Mouse (Mus musculus) C2C12 (cell line): ENCODE measurements around the gene Srrm1. TPM values are rescaled to one million over a fixed set of nuclear protein-coding genes. Genes with fewer than 3 reads are reported as not detected.

Experiments
- H3K27me3 ChIP-seq: one replicate; pipeline ENCODE4 v1.6.1; 2011; ENCODE audit not compliant: control insufficient read depth, insufficient read depth, insufficient read length
- H3K36me3 ChIP-seq: one replicate; pipeline ENCODE4 v1.6.1; 2011; ENCODE audit not compliant: control insufficient read depth, insufficient read depth
- H3K4me3 ChIP-seq: one replicate; pipeline ENCODE4 v1.5.1; 2011; ENCODE audit warnings: mild to moderate bottlenecking, control low read depth; ENCODE audit not compliant: poor library complexity, insufficient read depth, severe bottlenecking
- H3K79me2 ChIP-seq: one replicate; pipeline ENCODE4 v1.6.1; 2011; ENCODE audit not compliant: control insufficient read depth, insufficient read depth
- H3K79me3 ChIP-seq: one replicate; pipeline ENCODE4 v1.6.1; 2011; ENCODE audit warnings: low read depth, control low read depth
- H3ac ChIP-seq: one replicate; pipeline ENCODE3; 2011; ENCODE audit warnings: low read depth; ENCODE audit not compliant: control insufficient read depth, insufficient read length
- CEBPB ChIP-seq: IDR thresholded peaks from one replicate; pipeline ENCODE4 v1.6.1; 2011; ENCODE audit warnings: low read depth, mild to moderate bottlenecking, control low read depth, moderate library complexity
- CTCF ChIP-seq: IDR thresholded peaks from one replicate; pipeline ENCODE4 v1.5.1; 2011; ENCODE audit not compliant: control insufficient read depth, insufficient read depth, insufficient read length
- FOSL1 ChIP-seq: IDR thresholded peaks from one replicate; pipeline ENCODE4 v1.8.0; 2011; ENCODE audit warnings: mild to moderate bottlenecking, low read length; ENCODE audit not compliant: poor library complexity, insufficient read depth, severe bottlenecking
- MAX ChIP-seq: IDR thresholded peaks from one replicate; pipeline ENCODE4 v1.6.1; 2011; ENCODE audit warnings: mild to moderate bottlenecking, control low read depth
- MYOD1 ChIP-seq: IDR thresholded peaks from one replicate; pipeline ENCODE4 v1.6.1; 2011; ENCODE audit warnings: low read depth; ENCODE audit not compliant: control insufficient read depth, insufficient read length
- MYOG ChIP-seq: IDR thresholded peaks from one replicate; pipeline ENCODE4 v1.6.1; 2011; ENCODE audit not compliant: control insufficient read depth, insufficient read length; ENCODE audit errors: extremely low read depth
- USF1 ChIP-seq: IDR thresholded peaks from one replicate; pipeline ENCODE4 v1.6.1; 2011; ENCODE audit warnings: low read depth, mild to moderate bottlenecking, control low read depth, moderate library complexity
- polyA plus RNA-seq: library from polyadenylated mRNA; unstranded; fragments of >200 nt; fragmentation: generic; extraction: Trizol; gene quantifications from one replicate; pipeline ENCODE4 v1.2.1, GENCODE M21; 2012; ENCODE audit warnings: missing spikeins

The Srrm1 gene
- polyA plus RNA-seq, 1 experiment: 62.6 TPM

GRCm38 (mm10) chr4:135313111-135313691 lies 39.9 kb downstream of the Srrm1 start:
- Histone ChIP-seq H3ac (no peak overlapping the region), H3K79me3 (peaks cover 2% of the 10 kb centered on the region), H3K36me3 (peaks cover 39% of the 10 kb centered on the region), H3K4me3 (no peak overlapping the region), H3K27me3 (no peaks in the 10 kb centered on the region), H3K79me2 (peaks cover 7% of the 10 kb centered on the region)
- TF ChIP-seq MYOG (no peak), FOSL1 (no peak), MAX (no peak), USF1 (no peak), CTCF (no peak), MYOD1 (no peak), CEBPB (no peak)

GRCm38 (mm10) chr4:135312706-135313105 lies 40.4 kb downstream of the Srrm1 start:
- no peak overlapping the region for H3ac ChIP-seq
- TF ChIP-seq MYOD1 (peak; percentile 28), FOSL1 (no peak)
- H3K27me3 ChIP-seq: no peaks in the 10 kb centered on the region
- H3K4me3 ChIP-seq: no peak overlapping the region
- H3K36me3 ChIP-seq: peaks cover 34% of the 10 kb centered on the region
- H3K79me3 ChIP-seq: peaks cover 2% of the 10 kb centered on the region
- peaks cover 7% of the 10 kb centered on the region for H3K79me2 ChIP-seq

GRCm38 (mm10) chr4:135310371-135310770 lies 42.8 kb downstream of the Srrm1 start:
- Histone ChIP-seq H3K27me3 (no peaks in the 10 kb centered on the region), H3K4me3 (no peak overlapping the region), H3K79me3 (no peaks in the 10 kb centered on the region), H3K79me2 (no peaks in the 10 kb centered on the region), H3K36me3 (peaks cover 11% of the 10 kb centered on the region), H3ac (no peak overlapping the region)
- no peak for TF ChIP-seq CEBPB

GRCm38 (mm10) chr4:135309726-135310125 lies 43.4 kb downstream of the Srrm1 start:
- peaks cover 5% of the 10 kb centered on the region for H3K36me3 ChIP-seq
- no peaks in the 10 kb centered on the region for H3K79me2 ChIP-seq
- H3K27me3 ChIP-seq: no peaks in the 10 kb centered on the region
- no peaks in the 10 kb centered on the region for H3K79me3 ChIP-seq
- no peak overlapping the region for H3ac ChIP-seq
- TF ChIP-seq MYOD1 (no peak), MYOG (no peak), USF1 (no peak), CTCF (no peak), FOSL1 (no peak), CEBPB (no peak), MAX (no peak)
- no peak overlapping the region for H3K4me3 ChIP-seq

GRCm38 (mm10) chr4:135309112-135309659 lies 43.9 kb downstream of the Srrm1 start:
- Histone ChIP-seq H3ac (no peak overlapping the region), H3K79me3 (no peaks in the 10 kb centered on the region), H3K79me2 (no peaks in the 10 kb centered on the region), H3K27me3 (no peaks in the 10 kb centered on the region), H3K36me3 (no peaks in the 10 kb centered on the region), H3K4me3 (no peak overlapping the region)
- TF ChIP-seq MAX (no peak), CTCF (no peak), USF1 (no peak), MYOG (no peak), CEBPB (no peak), MYOD1 (no peak), FOSL1 (no peak)

- H3K27me3 ChIP-seq: no peaks in the 10 kb centered on the region
- no peaks in the 10 kb centered on the region for H3K79me3 ChIP-seq
- no peak overlapping the region for H3ac ChIP-seq
- TF ChIP-seq MYOG: no peak
- TF ChIP-seq MYOD1: no peak
- no peak for TF ChIP-seq FOSL1
- TF ChIP-seq CEBPB: no peak
- TF ChIP-seq USF1: no peak
- TF ChIP-seq CTCF: no peak
- TF ChIP-seq MAX: no peak
- H3K36me3 ChIP-seq: no peaks in the 10 kb centered on the region
- no peak overlapping the region for H3K4me3 ChIP-seq
- H3K79me2 ChIP-seq: no peaks in the 10 kb centered on the region
Measured at GRCm38 (mm10) chr4:135306971-135307632, 46.0 kb downstream of the Srrm1 start.
